Comparison of ENCODE assay signal across 17 mouse cellular contexts in genomic region chr13:59741096-59741495, GRCm38 (mm10). TPM values are rescaled to one million over a fixed set of nuclear protein-coding genes. Genes with fewer than 3 reads are reported as not detected.
DNase-seq lines count a peak whose midpoint lies in the region; ATAC-seq and TF ChIP-seq lines count a peak whose summit lies in the region.
"Had no signal": no experiment of that assay in that cellular context is flagged by ENCODE, and none has a peak within 500 bp of the region (broad histone marks: within the 10 kb centered on the region; RNA-seq: fewer than 3 reads in every experiment).

No protein-coding gene starts in this region.

- ATAC-seq in erythroid progenitor cell, adult 5-6 weeks (replicated peaks; ENCODE audit: low FRiP score, poor library complexity, severe bottlenecking), result no peak
- no peak for ATAC-seq in liver, postnatal 0 days
- ATAC-seq: CD4-positive, CD25-positive, alpha-beta regulatory T cell, adult 4 months; forebrain, embryonic 15.5 days had no signal

- H3K27me3 ChIP-seq in liver, postnatal 0 days (ENCODE audit: insufficient read depth, low read length), result no peaks in the 10 kb centered on the region
- H3K27me3 ChIP-seq: embryonic facial prominence, embryonic 15.5 days; forebrain, embryonic 15.5 days had no signal

- H3K9me3 ChIP-seq in liver, postnatal 0 days (ENCODE audit: low read length), result no peaks in the 10 kb centered on the region
- H3K9me3 ChIP-seq: embryonic facial prominence, embryonic 15.5 days; forebrain, embryonic 15.5 days had no signal

- no peak overlapping the region for H3K4me2 ChIP-seq in liver, postnatal 0 days (ENCODE audit: low read depth, low read length)
- H3K4me2 ChIP-seq: embryonic facial prominence, embryonic 15.5 days; forebrain, embryonic 15.5 days; liver, embryonic 11.5 days had no signal

- H3K36me3 ChIP-seq in liver, postnatal 0 days (replicated peaks; ENCODE audit: insufficient read depth, low read length), result no peaks in the 10 kb centered on the region
- H3K36me3 ChIP-seq: embryonic facial prominence, embryonic 15.5 days; forebrain, embryonic 15.5 days had no signal

- TF ChIP-seq CTCF in liver, postnatal 0 days (IDR thresholded peaks at IDR 0.05; ENCODE audit: low read depth), result no peak

- no peak overlapping the region for H3K4me3 ChIP-seq in liver, postnatal 0 days (ENCODE audit: low read depth, low read length)
- H3K4me3 ChIP-seq: embryonic facial prominence, embryonic 15.5 days; forebrain, embryonic 15.5 days; layer of hippocampus, adult 2 months; megakaryocyte, embryonic 14.5 days had no signal

- peaks cover 16% of the 10 kb centered on the region for H3K4me1 ChIP-seq in liver, postnatal 0 days (ENCODE audit: insufficient read depth)
- H3K4me1 ChIP-seq: embryonic facial prominence, embryonic 15.5 days; forebrain, embryonic 15.5 days had no signal

- H3K9ac ChIP-seq in liver, postnatal 0 days (replicated peaks), result no peak overlapping the region
- H3K9ac ChIP-seq: embryonic facial prominence, embryonic 15.5 days; forebrain, embryonic 15.5 days had no signal

- H3K27ac ChIP-seq in liver, postnatal 0 days (ENCODE audit: low read depth), result no peak overlapping the region
- H3K27ac ChIP-seq: embryonic facial prominence, embryonic 15.5 days; forebrain, embryonic 15.5 days; layer of hippocampus, adult 2 months had no signal

- 74% methylated on average over 11 of the region's 11 CpGs for WGBS in liver, postnatal 0 days (ENCODE audit: insufficient replicate concordance)

- DNase-seq in kidney, postnatal 10 days, result peak; percentile 27
- no peak for DNase-seq in kidney, adult 11 months
- peak; percentile 31 to 44 for DNase-seq in adrenal gland, adult 18-20 months (ENCODE audit: low spot score in 2 of 2)
- peak; percentile 78 for DNase-seq in adrenal gland, postnatal 14 days
- peak; percentile 47 to 66 for DNase-seq in heart, postnatal 36 days
- DNase-seq in embryo, embryonic 9.5 days (ENCODE audit: extremely low spot score), result no peak
- DNase-seq in liver, postnatal 0 days, result no peak
- DNase-seq: cerebellum, postnatal 36 days had no signal

- intact Hi-C loops in heart, postnatal 36 days (cut with DNase I), result no loop called here

- no peak for TF ChIP-seq EP300 in liver, postnatal 0 days (IDR thresholded peaks at IDR 0.05; ENCODE audit: low read depth)

RNA-seq across cellular contexts. Expression of gene 1700014D04Rik, which starts 5.5 kb away (rescaled TPM):
- total RNA-seq in adrenal gland, adult 18-20 months (2021), result not detected
- total RNA-seq in adrenal gland, postnatal 14 days (2021), result not detected in 2 replicates
- total RNA-seq in heart, postnatal 36 days (2021), result not detected
- 2.9 and 3.2 TPM in 2 replicates for total RNA-seq in erythroid progenitor cell, adult 5-6 weeks (2015; ENCODE audit: low replicate concordance)
- total RNA-seq in erythroid progenitor cell, adult 5-6 weeks (2017; ENCODE audit: low replicate concordance), result 0.13 TPM in 1 of 2 replicates, not detected in the other
- polyA plus RNA-seq in liver, postnatal 0 days (2015; fragmentation: Nextera tagmentation; extraction: Ambion mirVana), result not detected in 2 replicates
- polyA plus RNA-seq: CD4-positive, CD25-positive, alpha-beta regulatory T cell, adult 4 months; embryonic facial prominence, embryonic 15.5 days; heart, embryonic 14.5 days; liver, embryonic 11.5 days; small intestine, adult 2 months had no signal

RNA-seq across cellular contexts. Expression of gene Spata31d1d, which starts 9.5 kb away (rescaled TPM):
- not detected for total RNA-seq in adrenal gland, adult 18-20 months (2021)
- not detected in 2 replicates for total RNA-seq in adrenal gland, postnatal 14 days (2021)
- total RNA-seq in heart, postnatal 36 days (2021), result not detected
- not detected in 2 replicates for total RNA-seq in erythroid progenitor cell, adult 5-6 weeks (2015; ENCODE audit: low replicate concordance)
- total RNA-seq in erythroid progenitor cell, adult 5-6 weeks (2017; ENCODE audit: low replicate concordance), result not detected in 2 replicates
- polyA plus RNA-seq in liver, postnatal 0 days (2015; fragmentation: Nextera tagmentation; extraction: Ambion mirVana), result not detected in 2 replicates
- total RNA-seq: layer of hippocampus, adult 2 months had no signal
- polyA plus RNA-seq: CD4-positive, CD25-positive, alpha-beta regulatory T cell, adult 4 months; embryonic facial prominence, embryonic 15.5 days; forebrain, embryonic 15.5 days; heart, embryonic 14.5 days; liver, embryonic 11.5 days; small intestine, adult 2 months had no signal

RNA-seq across cellular contexts. Expression of gene Isca1, which starts 28.5 kb away (rescaled TPM):
- total RNA-seq in adrenal gland, adult 18-20 months (2021), result 100 to 1,000 TPM; 105 to 135 TPM
- total RNA-seq in adrenal gland, postnatal 14 days (2021), result 136 and 140 TPM in 2 replicates
- 100 to 1,000 TPM; 215 to 228 TPM for total RNA-seq in heart, postnatal 36 days (2021)
- 543 and 663 TPM in 2 replicates for total RNA-seq in erythroid progenitor cell, adult 5-6 weeks (2015; ENCODE audit: low replicate concordance)
- total RNA-seq in erythroid progenitor cell, adult 5-6 weeks (2017; ENCODE audit: low replicate concordance), result 331 and 419 TPM in 2 replicates
- 135 and 137 TPM in 2 replicates for polyA plus RNA-seq in liver, postnatal 0 days (2015; fragmentation: Nextera tagmentation; extraction: Ambion mirVana)

RNA-seq across cellular contexts. Expression of gene Spata31d1b, which starts 29.0 kb away (rescaled TPM):
- not detected for total RNA-seq in adrenal gland, adult 18-20 months (2021)
- total RNA-seq in adrenal gland, postnatal 14 days (2021), result not detected in 2 replicates
- not detected for total RNA-seq in heart, postnatal 36 days (2021)
- total RNA-seq in erythroid progenitor cell, adult 5-6 weeks (2015; ENCODE audit: low replicate concordance), result not detected in 2 replicates
- not detected in 2 replicates for total RNA-seq in erythroid progenitor cell, adult 5-6 weeks (2017; ENCODE audit: low replicate concordance)
- not detected in 2 replicates for polyA plus RNA-seq in liver, postnatal 0 days (2015; fragmentation: Nextera tagmentation; extraction: Ambion mirVana)
- polyA plus RNA-seq: CD4-positive, CD25-positive, alpha-beta regulatory T cell, adult 4 months; forebrain, embryonic 15.5 days; heart, embryonic 14.5 days; liver, embryonic 11.5 days; small intestine, adult 2 months had no signal

RNA-seq across cellular contexts. Expression of gene Spata31d1a, which starts 31.0 kb away (rescaled TPM):
- not detected for total RNA-seq in adrenal gland, adult 18-20 months (2021)
- not detected in 2 replicates for total RNA-seq in adrenal gland, postnatal 14 days (2021)
- not detected for total RNA-seq in heart, postnatal 36 days (2021)
- total RNA-seq in erythroid progenitor cell, adult 5-6 weeks (2015; ENCODE audit: low replicate concordance), result not detected in 2 replicates
- total RNA-seq in erythroid progenitor cell, adult 5-6 weeks (2017; ENCODE audit: low replicate concordance), result not detected in 2 replicates
- 0.02 and 0.15 TPM in 2 replicates for polyA plus RNA-seq in liver, postnatal 0 days (2015; fragmentation: Nextera tagmentation; extraction: Ambion mirVana)
- polyA plus RNA-seq: CD4-positive, CD25-positive, alpha-beta regulatory T cell, adult 4 months; heart, embryonic 14.5 days; small intestine, adult 2 months had no signal

Comparison
In these comparisons a context has a peak if more than half of its experiments do, and no peak if none do; other contexts are left out.
1. DNase-seq: peak in kidney, postnatal 10 days (single experiment), adrenal gland, adult 18-20 months (2 of 2), adrenal gland, postnatal 14 days (single experiment) and heart, postnatal 36 days (2 of 2); none in kidney, adult 11 months (single experiment), embryo, embryonic 9.5 days (single experiment) and liver, postnatal 0 days (single experiment).